Mouse (Mus musculus) ovary, adult 2 months (tissue): ENCODE results near the gene Pcf11. TPM values are rescaled to one million over a fixed set of nuclear protein-coding genes. Genes with fewer than 3 reads are reported as not detected.

Source experiments
- polyA plus RNA-seq: library from polyadenylated mRNA; depleted of rRNA; stranded (reverse); fragments of >200 nt; gene quantifications from 2 replicates; pipeline ENCODE4 v1.2.3, GENCODE M21; 2012; rRNA removed

Pcf11 gene
- 9.2 and 12.1 TPM in 2 replicates for polyA plus RNA-seq

GRCm38 (mm10) chr7:92669507-92670471 is at the start of gene Pcf11:
Gene Pcf11, minus strand, starts transcription at chr7:92669934.

GRCm38 (mm10) chr7:92637021-92637625 is 32.6 kb downstream of the Pcf11 start, which contains the start of gene Ankrd42:
Gene Ankrd42, minus strand, starts transcription at chr7:92637142.

Other genes starting within 250 kb of the Pcf11 start
- gene Ccdc90b, start 108.8 kb downstream of the Pcf11 start, polyA plus RNA-seq: 2.7 and 4.1 TPM in 2 replicates
- gene Ankrd42, start 32.8 kb downstream of the Pcf11 start, polyA plus RNA-seq: 2.8 and 3.3 TPM in 2 replicates
- gene Rab30, start 71.7 kb upstream of the Pcf11 start, polyA plus RNA-seq: 1.9 and 2.1 TPM in 2 replicates
- 0.09 and 0.17 TPM in 2 replicates for gene Ddias, start 204.3 kb upstream of the Pcf11 start, polyA plus RNA-seq
- gene Prcp, start 204.5 kb upstream of the Pcf11 start, polyA plus RNA-seq: 18.3 and 20.6 TPM in 2 replicates